Mouse (Mus musculus): Measurements from ENCODE around the gene Cyb5r2.

- TF ChIP-seq CTCF (IDR thresholded peaks at IDR 0.05; ENCODE audit: control insufficient read depth, insufficient read depth, low read length) (no peak), POLR2A (IDR thresholded peaks at IDR 0.05; ENCODE audit: borderline replicate concordance, control insufficient read depth, low read depth, low read length) (no peak)
These were observed 27.2 kb downstream of the Cyb5r2 start for GRCm38 (mm10) chr7:107730587-107730986.

Data from bone marrow, adult 2 months (tissue).